Comparison of ENCODE assay signal across 25 mouse cellular contexts in the genomic region with DNA sequence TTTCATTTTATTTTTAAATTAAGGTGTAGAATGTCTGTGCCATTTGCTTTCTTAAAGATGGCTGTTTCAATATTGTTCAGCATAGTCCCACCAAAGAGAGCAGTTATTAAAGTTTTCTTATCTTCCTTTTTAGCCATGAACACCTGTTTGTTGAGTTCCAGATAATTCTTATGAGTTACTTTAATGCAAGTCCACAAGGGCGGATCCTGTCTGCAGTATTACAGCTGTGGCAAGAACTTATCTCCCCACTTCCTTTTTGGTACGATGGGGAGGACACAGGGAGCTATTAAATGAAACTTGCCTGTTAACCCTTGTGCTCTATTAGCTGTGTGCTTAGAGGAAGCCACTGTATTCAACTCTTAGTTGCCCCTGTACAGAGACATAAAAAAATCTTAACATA.
DNase-seq lines count a peak whose midpoint lies in the region; ATAC-seq and TF ChIP-seq lines count a peak whose summit lies in the region.
"Had no signal": no experiment of that assay in that cellular context is flagged by ENCODE, and none has a peak within 500 bp of the region (broad histone marks: within the 10 kb centered on the region; RNA-seq: fewer than 3 reads in every experiment).

No protein-coding gene starts in this region.

- H3K4me1 ChIP-seq in stomach, embryonic 15.5 days: no peaks in the 10 kb centered on the region
- no peaks in the 10 kb centered on the region for H3K4me1 ChIP-seq in stomach, postnatal 0 days (replicated peaks; ENCODE audit: control insufficient read depth, insufficient read depth)
- H3K4me1 ChIP-seq in liver, embryonic 15.5 days (replicated peaks): no peaks in the 10 kb centered on the region
- no peaks in the 10 kb centered on the region for H3K4me1 ChIP-seq in cerebellum, adult 2 months (ENCODE audit: control insufficient read depth, insufficient read depth, low read length)
- H3K4me1 ChIP-seq: forebrain, embryonic 13.5 days; hindbrain, embryonic 12.5 days; intestine, embryonic 15.5 days; midbrain, embryonic 13.5 days had no signal

- TF ChIP-seq EP300 in stomach, postnatal 0 days (optimal IDR thresholded peaks at IDR 0.05): no peak

- ATAC-seq in stomach, embryonic 15.5 days (ENCODE audit: insufficient read depth, low FRiP score, low read depth): 0 out of 2 replicates have a peak, but pooled peaks have one; percentile 18
- ATAC-seq in stomach, postnatal 0 days (ENCODE audit: low FRiP score, low TSS enrichment): no peak
- peak; percentile 76 for ATAC-seq in liver, embryonic 15.5 days (ENCODE audit: insufficient read depth)
- ATAC-seq: forebrain, embryonic 13.5 days; hindbrain, postnatal 0 days; intestine, embryonic 15.5 days; midbrain, embryonic 13.5 days had no signal

- WGBS in stomach, embryonic 15.5 days: 43% methylated on average over 2 of the region's 2 CpGs
- WGBS in stomach, postnatal 0 days: 42% methylated on average over 2 of the region's 2 CpGs
- WGBS in liver, embryonic 15.5 days (ENCODE audit: insufficient replicate concordance): 14% methylated on average over 2 of the region's 2 CpGs
- WGBS in cerebellum, adult 2 months: 82% methylated on average over 2 of the region's 2 CpGs

- TF ChIP-seq POLR2A in cerebellum, adult 2 months (IDR thresholded peaks at IDR 0.05; ENCODE audit: borderline replicate concordance, insufficient read depth, low read length): no peak

- no peak for TF ChIP-seq CTCF in stomach, postnatal 0 days (IDR thresholded peaks at IDR 0.05; ENCODE audit: low read depth)
- no peak for TF ChIP-seq CTCF in cerebellum, adult 2 months (IDR thresholded peaks at IDR 0.05; ENCODE audit: borderline replicate concordance, insufficient read depth, low read depth, low read length)

- H3K27ac ChIP-seq in stomach, embryonic 15.5 days: no peak overlapping the region
- H3K27ac ChIP-seq in stomach, postnatal 0 days (replicated peaks): no peak overlapping the region
- H3K27ac ChIP-seq in liver, embryonic 15.5 days (replicated peaks): no peak overlapping the region
- H3K27ac ChIP-seq in cerebellum, adult 2 months (ENCODE audit: insufficient read depth, low read length): no peak overlapping the region
- H3K27ac ChIP-seq: forebrain, embryonic 13.5 days; hindbrain, embryonic 12.5 days; hindbrain, postnatal 0 days; intestine, embryonic 15.5 days; midbrain, embryonic 13.5 days had no signal

- no peak overlapping the region for H3K4me2 ChIP-seq in stomach, embryonic 15.5 days
- H3K4me2 ChIP-seq in stomach, postnatal 0 days (replicated peaks; ENCODE audit: low read depth): no peak overlapping the region
- no peak overlapping the region for H3K4me2 ChIP-seq in liver, embryonic 15.5 days
- H3K4me2 ChIP-seq: forebrain, embryonic 13.5 days; heart, embryonic 11.5 days; hindbrain, embryonic 12.5 days; intestine, embryonic 15.5 days; midbrain, embryonic 13.5 days had no signal

- H3K27me3 ChIP-seq in stomach, embryonic 15.5 days (replicated peaks): no peaks in the 10 kb centered on the region
- no peaks in the 10 kb centered on the region for H3K27me3 ChIP-seq in stomach, postnatal 0 days (ENCODE audit: control insufficient read depth, insufficient read depth, low read length)
- no peaks in the 10 kb centered on the region for H3K27me3 ChIP-seq in liver, embryonic 15.5 days
- H3K27me3 ChIP-seq in cerebellum, adult 2 months (ENCODE audit: control insufficient read depth, insufficient read depth, low read length): no peaks in the 10 kb centered on the region
- H3K27me3 ChIP-seq: forebrain, embryonic 13.5 days; hindbrain, embryonic 12.5 days; intestine, embryonic 15.5 days; megakaryocyte, embryonic 14.5 days; midbrain, embryonic 13.5 days had no signal

- H3K9ac ChIP-seq in stomach, embryonic 15.5 days: no peak overlapping the region
- no peak overlapping the region for H3K9ac ChIP-seq in stomach, postnatal 0 days (ENCODE audit: low read length)
- H3K9ac ChIP-seq in liver, embryonic 15.5 days: no peak overlapping the region
- H3K9ac ChIP-seq: forebrain, embryonic 13.5 days; hindbrain, embryonic 12.5 days; intestine, embryonic 15.5 days; midbrain, embryonic 13.5 days had no signal

- H3K36me3 ChIP-seq in stomach, embryonic 15.5 days: no peaks in the 10 kb centered on the region
- no peaks in the 10 kb centered on the region for H3K36me3 ChIP-seq in stomach, postnatal 0 days (ENCODE audit: control insufficient read depth, insufficient read depth, low read length)
- no peaks in the 10 kb centered on the region for H3K36me3 ChIP-seq in liver, embryonic 15.5 days (replicated peaks)
- H3K36me3 ChIP-seq: hindbrain, embryonic 12.5 days; intestine, embryonic 15.5 days; midbrain, embryonic 13.5 days had no signal

- H3K4me3 ChIP-seq in stomach, embryonic 15.5 days (replicated peaks): no peak overlapping the region
- H3K4me3 ChIP-seq in stomach, postnatal 0 days (ENCODE audit: low read depth, low read length): no peak overlapping the region
- no peak overlapping the region for H3K4me3 ChIP-seq in liver, embryonic 15.5 days (replicated peaks)
- H3K4me3 ChIP-seq in cerebellum, adult 2 months (replicated peaks; ENCODE audit: insufficient read depth, low read depth, low read length): no peak overlapping the region
- H3K4me3 ChIP-seq: forebrain, embryonic 13.5 days; hindbrain, embryonic 12.5 days; intestine, embryonic 15.5 days; megakaryocyte, embryonic 14.5 days; midbrain, embryonic 13.5 days had no signal

- H3K9me3 ChIP-seq in stomach, embryonic 15.5 days: no peaks in the 10 kb centered on the region
- no peaks in the 10 kb centered on the region for H3K9me3 ChIP-seq in stomach, postnatal 0 days (ENCODE audit: control insufficient read depth, low read length)
- no peaks in the 10 kb centered on the region for H3K9me3 ChIP-seq in liver, embryonic 15.5 days (replicated peaks)
- H3K9me3 ChIP-seq: forebrain, embryonic 13.5 days; hindbrain, embryonic 12.5 days; intestine, embryonic 15.5 days; megakaryocyte, embryonic 14.5 days; midbrain, embryonic 13.5 days had no signal

- no peak for DNase-seq in stomach, postnatal 0 days (ENCODE audit: low spot score)
- DNase-seq in liver: peak; percentile 4
- DNase-seq in cerebellum, adult 9-11 months: no peak
- DNase-seq in cerebellum, postnatal 10 days: no peak
- DNase-seq in embryo, embryonic 11 days: no peak
- no peak for DNase-seq in cerebellum, adult 2 months
- DNase-seq: adrenal gland, postnatal 25 days; cerebellum, postnatal 14 days; gastrocnemius, postnatal 25 days; heart, adult 11 months; heart, postnatal 36 days; kidney, adult 2 months; kidney, postnatal 4 days; layer of hippocampus, postnatal 36 days; lung, postnatal 36 days; right cerebral cortex, postnatal 4 days had no signal
